Mouse (Mus musculus) cortical plate, adult 2 months (tissue): ENCODE results near the gene Zfp281. TPM values are rescaled to one million over a fixed set of nuclear protein-coding genes. Genes with fewer than 3 reads are reported as not detected.

ENCODE experiments used
- H3K27ac ChIP-seq: fragments of 200-500 bp; 2 replicates; pipeline ENCODE4 v1.5.1; 2012; ENCODE audit warnings: low read length, control low read depth, inconsistent platforms; ENCODE audit not compliant: insufficient read depth
- H3K4me1 ChIP-seq: fragments of 200-500 bp; 2 replicates; pipeline ENCODE4 v1.6.1; 2011; ENCODE audit warnings: low read length; ENCODE audit not compliant: control insufficient read depth, insufficient read depth
- H3K4me3 ChIP-seq: fragments of 200-500 bp; 2 replicates; pipeline ENCODE4 v1.5.1; 2011; ENCODE audit warnings: mild to moderate bottlenecking, low read length, control low read depth; ENCODE audit not compliant: insufficient read depth
- CTCF ChIP-seq: fragments of 200-500 bp; IDR thresholded peaks from 2 replicates; pipeline ENCODE4 v1.5.1; 2011; ENCODE audit warnings: mild to moderate bottlenecking, control low read depth, low read length; ENCODE audit not compliant: insufficient read depth; ENCODE audit errors: extremely low read depth
- POLR2A ChIP-seq: fragments of 200-500 bp; IDR thresholded peaks from 2 replicates; pipeline ENCODE4 v1.6.1; 2011; ENCODE audit warnings: mild to moderate bottlenecking, low read length, control low read depth; ENCODE audit not compliant: insufficient read depth; ENCODE audit errors: extremely low read depth
- polyA plus RNA-seq: library from polyadenylated mRNA; depleted of rRNA; stranded (reverse); fragments of >200 nt; gene quantifications from 2 replicates; pipeline ENCODE4 v1.2.3, GENCODE M21; 2012

Zfp281 gene
- polyA plus RNA-seq, 1 experiment, result 12.9 TPM

- TF ChIP-seq POLR2A (no peak), CTCF (no peak)
- Histone ChIP-seq H3K4me1 (peaks cover 10% of the 10 kb centered on the region), H3K4me3 (no peak overlapping the region), H3K27ac (no peak overlapping the region)
Measured at GRCm38 (mm10) chr1:136611803-136612202, 12.9 kb upstream of the Zfp281 start.

GRCm38 (mm10) chr1:136613300-136613751, 11.4 kb upstream of the Zfp281 start:
- no peak for TF ChIP-seq POLR2A
- no peak for TF ChIP-seq CTCF
- peak overlapping the region; percentile 92 for H3K27ac ChIP-seq
- H3K4me3 ChIP-seq, result no peak overlapping the region
- H3K4me1 ChIP-seq, result peaks cover 11% of the 10 kb centered on the region

DNA sequence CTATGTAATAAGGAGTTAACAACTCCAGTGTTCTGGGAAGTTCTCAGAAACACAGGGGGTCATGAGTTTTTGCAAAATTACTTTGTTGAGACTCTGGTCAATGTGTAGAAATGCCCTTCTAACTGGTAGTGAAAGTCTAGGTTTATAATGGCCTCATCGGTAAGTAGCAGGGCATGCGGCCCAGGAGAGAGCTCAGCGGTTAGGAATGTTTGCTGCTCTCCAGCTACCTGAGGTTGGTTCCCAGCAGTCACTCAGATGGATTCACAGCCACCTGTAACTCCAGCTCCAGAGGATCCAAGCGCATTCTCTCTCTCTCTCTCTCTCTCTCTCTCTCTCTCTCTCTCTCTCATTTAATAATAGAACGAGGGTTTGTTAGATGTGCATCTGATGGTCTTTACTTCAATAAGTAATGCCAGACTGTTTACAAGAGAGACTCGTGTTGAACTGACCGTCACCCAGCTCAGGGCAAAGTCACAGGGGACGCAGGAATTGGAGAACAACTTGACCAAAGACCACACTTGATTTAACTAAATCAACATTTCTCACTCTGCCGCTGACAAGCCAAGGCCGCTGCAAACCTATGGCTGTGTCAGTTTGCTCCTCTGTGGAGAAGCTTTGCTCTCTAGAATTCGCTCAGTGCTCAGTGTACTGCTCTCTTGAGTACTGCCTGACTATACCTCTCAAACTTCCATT, 9.8 kb upstream of the Zfp281 start:
- no peak overlapping the region for H3K27ac ChIP-seq
- H3K4me1 ChIP-seq, result peaks cover 11% of the 10 kb centered on the region
- TF ChIP-seq POLR2A (no peak), CTCF (no peak)
- H3K4me3 ChIP-seq, result no peak overlapping the region

DNA sequence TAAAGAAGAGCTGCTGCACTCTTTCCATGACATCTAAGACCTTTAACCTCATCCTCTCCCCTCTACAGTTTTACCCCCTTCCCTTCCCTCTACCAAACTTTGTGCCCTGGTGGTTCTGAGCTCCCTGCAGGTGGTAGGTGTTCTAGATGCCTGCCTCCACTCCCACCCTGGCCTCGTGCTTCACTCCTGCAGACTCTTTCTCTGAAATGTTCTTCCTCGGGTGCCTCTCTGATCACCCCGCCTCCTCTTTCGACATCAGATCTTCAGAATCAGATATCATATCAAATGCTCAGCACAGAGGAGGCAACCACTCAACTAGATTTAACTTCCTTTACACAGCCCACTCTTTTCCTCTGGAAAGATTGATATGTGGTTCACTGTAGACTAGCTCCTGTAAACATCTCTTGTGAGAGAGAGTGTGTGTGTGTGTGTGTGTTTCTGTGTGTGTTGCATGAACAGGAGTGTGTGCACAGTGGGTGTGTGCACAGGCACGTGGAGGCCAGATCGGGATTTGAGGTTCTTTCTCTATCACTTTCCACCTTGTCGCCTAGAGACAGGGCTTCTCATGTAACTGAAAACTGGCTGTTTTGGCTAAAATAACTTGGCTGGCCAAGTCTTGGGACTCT, 7.4 kb upstream of the Zfp281 start:
- H3K27ac ChIP-seq, result no peak overlapping the region
- TF ChIP-seq POLR2A (no peak), CTCF (no peak)
- no peak overlapping the region for H3K4me3 ChIP-seq
- H3K4me1 ChIP-seq, result peaks cover 9% of the 10 kb centered on the region

DNA sequence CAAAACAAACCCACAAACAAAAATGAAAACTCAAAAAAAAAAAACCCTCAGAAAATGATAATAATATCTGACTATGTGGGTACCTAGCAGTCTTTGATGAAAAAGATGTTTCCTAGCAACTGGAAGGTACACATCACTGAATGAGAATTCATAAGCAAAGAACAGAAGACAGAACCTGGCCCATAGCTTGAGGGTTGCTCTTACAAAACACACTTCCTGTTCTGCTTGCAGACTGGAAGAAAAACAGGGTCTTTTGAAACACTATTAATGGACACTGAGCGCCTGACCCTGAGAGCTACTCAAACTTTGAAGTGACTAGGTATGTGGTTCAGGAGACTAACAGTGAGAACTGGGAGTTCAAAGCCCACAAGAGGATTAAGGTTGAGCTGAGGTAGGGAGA, 6.1 kb upstream of the Zfp281 start:
- TF ChIP-seq POLR2A (no peak), CTCF (no peak)
- Histone ChIP-seq H3K27ac (no peak overlapping the region), H3K4me1 (peaks cover 3% of the 10 kb centered on the region; the same call in 1 of the 2 replicates), H3K4me3 (no peak overlapping the region)

- no peak for TF ChIP-seq CTCF
- TF ChIP-seq POLR2A, result 0 out of 2 replicates have a peak, but pooled peaks have one; percentile 11
- peak overlapping the region; percentile 86 for H3K27ac ChIP-seq
- H3K4me1 ChIP-seq, result peaks cover 13% of the 10 kb centered on the region; the same call in 1 of the 2 replicates
- peak overlapping the region; percentile 66 for H3K4me3 ChIP-seq
Measured at GRCm38 (mm10) chr1:136625019-136625895, 556 bp downstream of the Zfp281 start.

GRCm38 (mm10) chr1:136626141-136626540, 1.4 kb downstream of the Zfp281 start:
- H3K4me3 ChIP-seq, result peak overlapping the region; percentile 66
- TF ChIP-seq POLR2A, result no peak
- no peak for TF ChIP-seq CTCF
- H3K4me1 ChIP-seq, result peaks cover 14% of the 10 kb centered on the region; the same call in 1 of the 2 replicates
- no peak overlapping the region; the same call in 1 of the 2 replicates for H3K27ac ChIP-seq

- TF ChIP-seq CTCF (no peak), POLR2A (no peak)
- H3K4me1 ChIP-seq, result peaks cover 14% of the 10 kb centered on the region; the same call in 1 of the 2 replicates
- H3K4me3 ChIP-seq, result peak overlapping the region; percentile 66
- H3K27ac ChIP-seq, result no peak overlapping the region
Measured at GRCm38 (mm10) chr1:136626756-136627155, 2.1 kb downstream of the Zfp281 start.

GRCm38 (mm10) chr1:136627591-136627990, 2.9 kb downstream of the Zfp281 start:
- no peak overlapping the region for H3K27ac ChIP-seq
- H3K4me1 ChIP-seq, result peaks cover 14% of the 10 kb centered on the region; the same call in 1 of the 2 replicates
- H3K4me3 ChIP-seq, result peak overlapping the region; percentile 24; the same call in 1 of the 2 replicates
- TF ChIP-seq POLR2A (no peak), CTCF (no peak)

DNA sequence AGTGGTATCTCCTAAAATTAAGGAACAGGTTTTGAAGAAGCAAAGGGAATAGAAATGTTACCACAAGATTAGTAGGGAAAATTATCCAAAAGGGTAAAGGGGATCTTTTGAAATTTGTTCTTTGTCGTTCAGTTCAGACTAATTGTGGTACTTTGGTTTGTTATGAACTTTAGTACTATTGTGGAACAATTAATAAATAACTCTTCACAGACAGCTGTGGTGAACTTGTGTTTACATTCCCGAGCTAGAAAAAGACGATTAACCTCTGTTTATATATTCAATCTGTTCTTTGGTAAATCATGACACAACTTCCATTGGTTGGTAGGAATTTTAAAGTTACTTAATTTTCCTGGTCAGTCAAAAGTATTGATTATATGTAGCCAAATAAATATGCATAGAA, 8.2 kb downstream of the Zfp281 start:
- Histone ChIP-seq H3K4me1 (peaks cover 1% of the 10 kb centered on the region; the same call in 1 of the 2 replicates), H3K27ac (no peak overlapping the region), H3K4me3 (no peak overlapping the region)
- no peak for TF ChIP-seq CTCF
- TF ChIP-seq POLR2A, result no peak
